Mouse (Mus musculus) neural tube, embryonic 15.5 days (tissue): ENCODE results near the gene Eva1b. TPM values are rescaled to one million over a fixed set of nuclear protein-coding genes. Genes with fewer than 3 reads are reported as not detected.
A peak's percentile ranks its signal among the peaks of the same experiment; 100 is the strongest.

Experiments used
- ATAC-seq: fragments of 200-750 bp; cut with Nextera tagmentation; 2 replicates; pipeline ENCODE4 v1.8.0; 2017; ENCODE audit warnings: mild to moderate bottlenecking, moderate TSS enrichment, moderate library complexity; ENCODE audit not compliant: low FRiP score
- H3K27ac ChIP-seq: fragments of 300-500 bp; sonication (generic); replicated peaks from 2 replicates; pipeline ENCODE4 v1.5.1; 2015; ENCODE audit warnings: mild to moderate bottlenecking, inconsistent platforms
- H3K27me3 ChIP-seq: fragments of 300-500 bp; sonication (generic); replicated peaks from 2 replicates; pipeline ENCODE4 v1.6.1; 2015; ENCODE audit warnings: inconsistent platforms
- H3K36me3 ChIP-seq: fragments of 300-500 bp; sonication (generic); 2 replicates; pipeline ENCODE4 v1.6.1; 2015; ENCODE audit warnings: inconsistent platforms
- H3K4me1 ChIP-seq: fragments of 300-500 bp; sonication (generic); 2 replicates; pipeline ENCODE4 v1.6.1; 2015; ENCODE audit warnings: inconsistent platforms
- H3K4me2 ChIP-seq: fragments of 300-500 bp; sonication (generic); 2 replicates; pipeline ENCODE4 v1.6.1; 2015; ENCODE audit warnings: inconsistent platforms, mild to moderate bottlenecking, moderate library complexity
- H3K4me3 ChIP-seq: fragments of 300-500 bp; sonication (generic); replicated peaks from 2 replicates; pipeline ENCODE4 v1.5.1; 2015; ENCODE audit warnings: mild to moderate bottlenecking, inconsistent platforms
- H3K9ac ChIP-seq: fragments of 300-500 bp; sonication (generic); replicated peaks from 2 replicates; pipeline ENCODE4 v1.6.1; 2015; ENCODE audit warnings: mild to moderate bottlenecking, inconsistent platforms
- H3K9me3 ChIP-seq: fragments of 300-500 bp; sonication (generic); replicated peaks from 2 replicates; pipeline ENCODE4 v1.6.1; 2016; ENCODE audit warnings: inconsistent platforms
- WGBS: fragments of 180-500 bp; shearing (Covaris S2); methylation state at CpG from one replicate; pipeline ENCODE4 v1.1.7; 2015; ENCODE audit warnings: mixed read lengths; 5-methylcytosine and 5-hydroxymethylcytosine counted together
- polyA plus RNA-seq: library from polyadenylated mRNA; unstranded; fragments of >200 nt; fragmentation: Nextera tagmentation; extraction: Ambion mirVana; gene quantifications from 2 replicates; pipeline ENCODE4 v1.2.1, GENCODE M21; 2015

Gene Eva1b
- polyA plus RNA-seq = 13.3 and 19.1 TPM in 2 replicates

DNA sequence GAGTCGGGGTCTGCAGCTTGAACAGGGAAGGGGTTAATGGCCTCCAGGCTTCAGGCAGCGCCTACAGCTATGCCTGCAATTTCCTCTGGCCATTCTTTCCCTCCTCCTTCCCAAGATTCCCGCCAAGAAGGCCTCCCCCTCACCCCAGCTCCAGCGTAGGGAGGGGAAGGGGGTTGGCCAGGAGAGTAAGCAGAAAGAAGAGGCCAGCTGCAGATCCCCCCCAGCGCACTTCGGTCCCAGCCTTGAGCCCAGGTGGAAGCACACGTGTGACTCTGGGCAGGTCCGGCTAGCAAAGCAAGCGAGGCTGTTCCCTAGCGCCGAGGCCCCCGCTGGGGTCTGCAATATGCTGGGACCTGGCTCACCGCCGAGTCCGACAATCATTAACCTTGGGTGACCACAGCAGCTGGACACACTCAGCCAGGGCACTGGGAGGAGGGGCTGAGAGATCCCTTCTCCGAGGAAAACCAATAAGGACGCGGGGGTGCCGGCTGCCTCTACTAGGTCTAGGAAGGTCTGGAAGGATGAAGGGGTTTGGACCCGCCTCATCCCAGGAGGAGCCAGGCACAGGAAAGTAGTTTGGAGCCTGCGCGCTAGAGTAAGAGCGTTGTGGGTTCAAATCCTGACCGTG is at the start of gene Eva1b:
Gene Eva1b (plus strand): TSS at position 212 of the 628 bp plus-strand sequence.
- WGBS = 3% methylated on average over 24 of the region's 24 CpGs
- Histone ChIP-seq H3K27ac (peak within 1 kb of the TSS; percentile 51), H3K9me3 (no peaks in the 10 kb centered on the region), H3K4me2 (peak within 1 kb of the TSS; percentile 68), H3K4me3 (peak within 1 kb of the TSS; percentile 42), H3K4me1 (peaks cover 28% of the 10 kb centered on the region), H3K36me3 (no peaks in the 10 kb centered on the region), H3K9ac (peak within 1 kb of the TSS; percentile 39), H3K27me3 (peaks cover 39% of the 10 kb centered on the region)
- no peak for ATAC-seq

DNA sequence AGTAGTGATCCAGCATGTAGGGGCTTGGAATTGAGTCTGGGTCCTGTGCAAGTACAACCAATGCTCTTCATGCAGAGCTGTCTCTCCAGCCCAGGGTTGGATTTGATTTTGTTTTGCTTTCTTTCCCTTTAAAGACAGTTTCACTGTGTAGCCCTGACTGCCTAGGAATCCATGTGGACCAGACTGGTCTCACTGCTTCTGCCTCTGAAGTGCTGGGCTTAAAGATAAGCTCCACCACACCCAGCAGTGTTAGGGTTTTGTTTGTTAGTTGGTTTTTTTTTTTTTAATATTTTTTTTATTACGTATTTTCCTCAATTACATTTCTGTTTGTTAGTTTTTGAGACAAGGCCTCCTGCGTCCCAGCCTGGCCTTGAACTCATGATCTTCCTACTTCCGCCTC is 48.2 kb upstream of the Eva1b start:
- H3K9ac ChIP-seq = no peak overlapping the region
- H3K27ac ChIP-seq = no peak overlapping the region
- no peaks in the 10 kb centered on the region for H3K9me3 ChIP-seq
- no peak overlapping the region for H3K4me3 ChIP-seq
- H3K27me3 ChIP-seq = no peaks in the 10 kb centered on the region
- no peak overlapping the region for H3K4me2 ChIP-seq
- ATAC-seq = no peak
- 89% methylated on average over 3 of the region's 3 CpGs for WGBS
- peaks cover 35% of the 10 kb centered on the region for H3K4me1 ChIP-seq
- H3K36me3 ChIP-seq = no peaks in the 10 kb centered on the region

DNA sequence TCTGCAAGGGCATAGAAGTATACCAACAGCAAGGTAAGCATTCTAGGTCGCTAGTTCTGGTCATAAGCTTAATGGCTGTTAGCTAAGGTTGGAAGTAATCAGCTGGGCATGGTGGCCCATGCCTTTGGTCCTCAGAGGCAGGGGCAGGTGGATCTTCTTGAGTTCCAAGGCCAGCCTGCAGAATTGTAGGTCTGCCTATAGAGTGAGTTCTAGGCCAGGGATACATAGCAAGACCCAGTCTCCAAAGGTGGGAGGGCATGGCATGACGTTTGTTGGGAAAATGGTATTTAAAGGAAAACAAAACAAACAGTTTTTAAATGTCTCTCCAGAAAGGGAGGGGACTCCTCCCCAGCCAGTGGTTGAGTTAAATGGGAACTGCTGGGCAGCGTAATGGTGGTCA is 46.8 kb upstream of the Eva1b start:
- Histone ChIP-seq H3K4me1 (peaks cover 49% of the 10 kb centered on the region), H3K9me3 (no peaks in the 10 kb centered on the region), H3K36me3 (no peaks in the 10 kb centered on the region), H3K4me2 (no peak overlapping the region), H3K27ac (no peak overlapping the region), H3K4me3 (no peak overlapping the region), H3K27me3 (no peaks in the 10 kb centered on the region), H3K9ac (no peak overlapping the region)
- 86% methylated on average over 3 of the region's 3 CpGs for WGBS
- no peak for ATAC-seq

DNA sequence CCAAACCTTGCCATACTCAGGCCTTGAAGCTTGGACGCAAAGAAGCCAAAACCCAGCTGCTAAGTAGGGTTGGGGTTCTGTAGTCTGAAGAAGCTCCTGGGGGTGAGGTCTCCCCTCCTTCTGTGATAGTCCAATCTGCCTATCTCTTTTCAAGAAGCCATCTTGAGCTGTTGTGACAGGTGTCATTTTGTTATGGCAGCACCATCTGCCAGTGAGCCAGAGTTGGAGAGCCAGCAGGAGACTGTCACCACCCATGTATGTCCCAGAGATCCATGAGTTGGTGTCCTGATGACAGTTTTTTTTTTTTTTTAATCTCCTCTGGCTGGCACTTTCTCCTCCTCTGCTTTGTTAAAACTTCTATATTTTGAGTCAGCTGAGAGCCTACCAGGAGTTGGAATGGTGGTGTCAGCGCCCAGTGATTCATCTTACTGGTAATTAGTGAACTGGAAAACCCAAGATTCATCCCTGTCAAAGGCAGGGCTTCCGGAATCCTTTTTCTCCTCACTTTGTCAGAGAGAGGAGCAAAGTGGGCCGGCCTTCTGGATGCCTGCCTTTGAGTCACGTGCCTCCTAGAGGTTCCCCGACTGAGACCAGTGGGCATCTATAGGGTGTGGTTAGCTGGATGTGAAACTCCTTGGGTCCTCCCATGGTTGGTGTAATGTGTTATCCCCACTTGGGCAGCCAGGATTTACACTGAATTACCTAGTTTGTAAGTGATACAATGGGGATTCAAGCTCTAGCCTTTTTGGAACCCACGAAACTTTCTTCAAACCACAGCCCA is 45.3 kb upstream of the Eva1b start:
- H3K4me1 ChIP-seq = peaks cover 56% of the 10 kb centered on the region
- no peaks in the 10 kb centered on the region for H3K36me3 ChIP-seq
- H3K27me3 ChIP-seq = no peaks in the 10 kb centered on the region
- no peak for ATAC-seq
- H3K9ac ChIP-seq = no peak overlapping the region
- no peaks in the 10 kb centered on the region for H3K9me3 ChIP-seq
- H3K27ac ChIP-seq = peak overlapping the region; percentile 89
- no peak overlapping the region for H3K4me3 ChIP-seq
- 41% methylated on average over 7 of the region's 7 CpGs for WGBS
- peak overlapping the region; percentile 96 for H3K4me2 ChIP-seq

DNA sequence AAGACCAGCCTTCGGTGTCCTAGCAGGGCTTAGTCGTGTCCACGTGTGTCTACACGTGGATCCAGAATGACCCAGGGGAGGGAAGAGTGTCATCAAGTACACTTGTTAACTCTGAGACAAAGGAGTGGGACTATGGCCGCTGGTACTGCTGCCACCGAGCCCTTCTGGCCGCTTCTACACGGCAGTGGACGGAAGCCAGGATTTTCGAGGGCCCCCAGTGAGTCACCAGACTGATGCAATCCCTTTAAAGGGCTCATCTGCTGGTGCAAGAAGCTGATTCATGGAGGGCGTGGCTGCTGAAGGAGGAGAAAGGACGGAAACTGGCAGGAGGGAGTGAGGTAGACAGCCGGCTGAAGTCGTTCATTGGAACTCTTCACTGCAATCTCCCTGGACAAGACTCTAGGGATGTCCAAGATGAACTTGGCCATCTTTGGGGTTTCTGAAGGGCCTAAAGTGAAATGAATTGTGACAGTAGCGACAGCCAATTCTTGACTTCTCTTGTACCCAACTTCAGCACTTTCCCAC is 44.4 kb upstream of the Eva1b start:
- under 1% methylated on average over 15 of the region's 15 CpGs for WGBS
- Histone ChIP-seq H3K9me3 (no peaks in the 10 kb centered on the region), H3K4me3 (peak overlapping the region; percentile 81), H3K27me3 (no peaks in the 10 kb centered on the region), H3K9ac (peak overlapping the region; percentile 40), H3K36me3 (no peaks in the 10 kb centered on the region), H3K4me2 (peak overlapping the region; percentile 96), H3K27ac (peak overlapping the region; percentile 89), H3K4me1 (peaks cover 56% of the 10 kb centered on the region)
- peak; percentile 48 for ATAC-seq

DNA sequence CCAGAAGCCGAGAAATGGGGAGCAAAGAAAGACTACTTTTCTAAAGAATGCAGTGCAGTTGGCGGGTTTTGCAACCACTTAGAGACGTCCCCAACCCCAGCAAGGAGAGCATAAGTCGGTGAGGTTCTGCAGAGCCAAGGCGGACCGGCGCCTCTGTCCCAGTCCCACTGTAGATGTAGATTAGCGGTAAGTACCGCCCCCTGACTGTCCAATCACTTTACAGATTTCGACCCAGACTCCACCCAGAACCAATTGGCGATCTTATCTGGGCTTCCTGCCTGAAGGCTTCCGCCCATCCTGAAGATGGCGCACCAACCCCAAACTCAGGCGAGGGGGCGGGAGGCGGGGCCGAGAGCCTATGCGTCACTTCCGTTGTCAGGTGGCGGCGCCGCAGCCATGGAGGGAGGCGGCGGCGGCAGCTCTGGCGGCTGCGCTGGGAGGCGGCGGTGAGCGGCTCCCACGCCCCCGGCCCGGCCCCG is 43.9 kb upstream of the Eva1b start, which contains the start of gene Stk40:
Gene Stk40 (plus strand): TSS at position 368 of the 479 bp plus-strand sequence.
- Histone ChIP-seq H3K4me3 (peak within 1 kb of the TSS; percentile 81), H3K4me1 (peaks cover 58% of the 10 kb centered on the region), H3K9me3 (no peaks in the 10 kb centered on the region), H3K4me2 (peak within 1 kb of the TSS; percentile 96), H3K9ac (peak within 1 kb of the TSS; percentile 82), H3K36me3 (no peaks in the 10 kb centered on the region), H3K27me3 (no peaks in the 10 kb centered on the region), H3K27ac (peak within 1 kb of the TSS; percentile 89)
- ATAC-seq = peak; percentile 97
- WGBS = 0% methylated on average over 30 of the region's 34 CpGs

DNA sequence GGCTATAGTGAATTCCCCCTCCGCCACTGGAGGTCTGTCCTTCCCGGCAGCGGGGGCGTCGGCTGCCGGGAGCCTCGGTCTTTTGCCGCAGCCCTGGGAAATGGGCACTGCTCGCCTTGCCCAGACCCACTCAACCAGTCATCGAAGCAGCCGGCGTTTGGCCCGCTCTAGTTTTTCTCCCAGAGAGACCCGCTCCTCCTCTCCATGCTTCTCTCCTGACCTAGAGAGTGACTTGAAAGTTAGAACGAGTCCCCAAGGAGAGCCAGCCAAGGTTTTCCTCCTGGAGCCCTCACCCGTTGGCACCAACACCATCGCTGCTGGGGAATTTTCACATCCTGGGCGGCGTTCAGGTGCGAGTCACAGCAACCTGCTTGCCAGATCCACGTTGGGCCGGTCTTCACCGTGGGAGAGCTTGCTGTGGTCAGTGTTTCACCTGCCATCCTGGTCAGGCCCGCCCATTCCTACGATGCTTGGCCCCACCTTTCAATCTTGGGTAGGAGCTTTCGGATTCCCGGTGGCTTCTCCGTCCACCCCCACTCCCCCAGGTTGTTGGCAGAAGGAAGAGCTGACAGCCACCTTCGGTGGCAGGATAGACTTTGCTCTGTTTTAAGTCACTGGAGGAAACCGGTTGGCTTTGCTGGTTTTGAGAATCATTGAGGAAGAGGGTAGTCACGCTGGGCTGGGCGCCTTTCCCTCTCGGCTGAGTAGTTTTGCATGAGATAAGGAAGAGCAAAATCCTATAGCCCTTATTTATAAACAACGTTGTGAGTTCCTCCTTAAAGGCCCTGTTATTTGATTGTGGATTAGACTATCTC is 43.1 kb upstream of the Eva1b start:
- Histone ChIP-seq H3K4me3 (peak overlapping the region; percentile 81), H3K9ac (peak overlapping the region; percentile 82), H3K4me2 (peak overlapping the region; percentile 96), H3K36me3 (no peaks in the 10 kb centered on the region), H3K27me3 (no peaks in the 10 kb centered on the region), H3K4me1 (peaks cover 66% of the 10 kb centered on the region), H3K27ac (peak overlapping the region; percentile 83), H3K9me3 (no peaks in the 10 kb centered on the region)
- WGBS = 3% methylated on average over 34 of the region's 34 CpGs
- peak; percentile 27 for ATAC-seq

DNA sequence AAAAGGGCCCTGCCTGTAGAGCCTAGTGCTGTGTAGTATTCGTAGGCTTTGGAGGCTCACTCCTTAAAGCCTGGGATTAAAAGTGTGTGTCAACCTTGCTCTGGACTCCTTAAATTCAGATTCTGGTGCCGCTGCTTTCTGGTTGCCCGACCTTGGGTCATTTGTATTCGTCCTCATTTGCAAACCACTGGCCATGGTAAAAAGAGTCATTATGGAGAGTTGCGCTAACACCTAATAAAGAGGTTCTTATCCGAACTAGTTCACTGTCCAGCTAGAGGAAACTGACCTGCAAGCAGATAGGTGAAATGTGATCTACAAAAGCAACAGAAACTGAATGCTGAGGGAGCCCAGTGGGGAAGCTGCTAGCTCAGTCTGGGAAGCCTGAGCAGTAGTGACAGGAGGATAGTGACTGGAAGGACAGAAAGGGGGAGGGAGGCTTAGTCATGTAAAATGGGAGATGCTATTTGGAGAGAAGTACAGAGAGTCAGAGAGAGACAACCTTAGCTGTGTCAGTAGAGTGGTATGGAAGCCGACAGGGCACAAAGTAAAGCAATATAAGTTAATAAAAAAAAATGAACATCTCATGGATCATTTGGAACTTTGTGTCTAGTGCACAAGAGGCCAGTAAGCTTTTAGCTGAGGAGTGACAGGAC is 42.3 kb upstream of the Eva1b start:
- no peaks in the 10 kb centered on the region for H3K9me3 ChIP-seq
- H3K4me1 ChIP-seq = peaks cover 74% of the 10 kb centered on the region
- no peak overlapping the region for H3K27ac ChIP-seq
- 51% methylated on average over 7 of the region's 7 CpGs for WGBS
- H3K4me2 ChIP-seq = peak overlapping the region; percentile 96
- no peaks in the 10 kb centered on the region for H3K27me3 ChIP-seq
- peak overlapping the region; percentile 81 for H3K4me3 ChIP-seq
- no peak for ATAC-seq
- H3K9ac ChIP-seq = peak overlapping the region; percentile 82; the same call in 1 of the 2 replicates
- H3K36me3 ChIP-seq = no peaks in the 10 kb centered on the region

DNA sequence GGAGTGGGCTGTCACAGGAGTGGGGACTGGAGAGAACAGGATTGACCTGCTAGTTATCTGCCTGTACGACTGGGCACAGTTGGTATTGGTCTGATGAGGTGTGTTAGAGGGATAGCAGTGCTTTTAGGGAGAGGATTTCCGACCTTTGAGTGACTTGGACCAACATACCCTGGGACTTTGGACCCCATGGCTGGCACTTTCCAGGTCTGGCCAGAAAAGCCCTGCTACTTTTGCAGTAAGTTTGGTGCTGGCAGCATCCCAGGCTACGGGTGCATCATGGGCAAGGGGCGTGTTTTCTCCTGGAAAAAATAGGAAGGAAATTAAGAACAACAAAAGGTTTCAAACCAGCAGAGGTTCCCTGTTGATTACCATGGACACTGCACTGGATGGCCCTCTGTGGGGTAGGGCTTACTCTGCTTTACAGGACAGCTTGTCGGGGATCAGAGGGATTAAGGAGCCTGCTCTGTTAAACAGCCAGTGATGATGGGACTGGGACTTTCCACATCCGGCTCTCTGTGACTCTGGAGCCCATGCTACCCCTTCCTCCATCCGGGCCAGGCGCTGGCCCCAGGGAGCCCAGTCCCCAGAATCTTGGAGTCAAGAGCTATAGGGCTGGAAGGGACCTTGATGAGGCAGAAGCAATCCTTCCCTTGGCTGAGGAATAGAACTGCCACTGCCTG is 39.3 kb upstream of the Eva1b start:
- H3K9ac ChIP-seq = no peak overlapping the region
- H3K4me3 ChIP-seq = no peak overlapping the region
- 61% methylated on average over 8 of the region's 8 CpGs for WGBS
- H3K4me1 ChIP-seq = peaks cover 82% of the 10 kb centered on the region
- H3K36me3 ChIP-seq = no peaks in the 10 kb centered on the region
- no peak overlapping the region for H3K4me2 ChIP-seq
- H3K9me3 ChIP-seq = no peaks in the 10 kb centered on the region
- no peaks in the 10 kb centered on the region for H3K27me3 ChIP-seq
- ATAC-seq = no peak
- H3K27ac ChIP-seq = peak overlapping the region; percentile 60

DNA sequence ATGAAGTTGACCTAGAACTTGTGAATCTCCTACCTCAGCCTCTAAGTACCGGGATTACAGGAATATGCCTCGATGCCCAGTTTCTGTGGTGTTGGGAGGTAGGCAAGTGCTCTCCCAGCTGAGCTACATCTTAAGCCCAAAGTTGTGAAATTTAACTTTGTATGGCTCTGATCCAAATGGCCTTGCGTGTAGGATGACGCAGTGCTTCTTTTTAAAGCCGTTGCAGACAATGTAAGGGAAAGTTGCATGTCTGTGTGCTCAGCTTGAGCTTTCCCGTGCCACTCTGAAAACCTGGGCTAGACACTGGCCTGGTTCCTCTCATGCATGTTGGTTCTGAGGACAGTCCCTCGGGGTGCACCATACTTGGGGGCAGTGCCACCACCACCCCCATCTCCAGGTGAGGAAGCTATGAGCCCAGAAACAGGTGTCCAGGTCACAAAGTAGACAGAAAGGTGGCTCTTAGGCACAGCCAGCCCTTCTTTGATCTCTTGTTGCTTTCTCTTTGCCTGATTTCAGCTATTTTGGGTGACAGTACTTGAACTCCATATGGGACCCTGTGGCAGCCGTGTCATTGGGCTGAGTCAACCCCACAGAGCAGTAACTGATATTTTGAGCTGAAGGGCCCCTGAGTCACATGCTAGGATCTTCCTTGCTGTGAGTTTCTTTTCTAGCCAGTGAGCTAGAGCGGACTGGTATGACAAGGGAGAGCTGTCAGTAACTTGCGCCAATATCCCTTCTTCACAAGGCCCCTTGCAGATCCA is 37.8 kb upstream of the Eva1b start:
- Histone ChIP-seq H3K27ac (peak overlapping the region; percentile 82), H3K9me3 (no peaks in the 10 kb centered on the region), H3K27me3 (no peaks in the 10 kb centered on the region), H3K36me3 (no peaks in the 10 kb centered on the region), H3K4me1 (peaks cover 79% of the 10 kb centered on the region), H3K9ac (no peak overlapping the region), H3K4me2 (peak overlapping the region; percentile 36), H3K4me3 (no peak overlapping the region)
- 74% methylated on average over 10 of the region's 10 CpGs for WGBS
- ATAC-seq = no peak
